Mouse (Mus musculus) myocyte (in vitro differentiated cells): ENCODE data around the gene Cacna1d.

Experiments
- MYOD1 ChIP-seq, 3 experiments: IDR thresholded peaks; one replicate each; pipeline ENCODE4 v1.6.1; 2011; ENCODE audit warnings: control low read depth in 2 of 3, low read depth in 2 of 3, mild to moderate bottlenecking in 2 of 3, moderate library complexity in 1 of 3; ENCODE audit not compliant: insufficient read length in 2 of 3, control insufficient read depth in 1 of 3
- MYOG ChIP-seq, 3 experiments: IDR thresholded peaks; one replicate each; pipeline ENCODE4 v1.6.1; 2011; ENCODE audit warnings: control low read depth in 2 of 3, low read depth in 2 of 3, mild to moderate bottlenecking in 2 of 3; ENCODE audit not compliant: insufficient read length in 2 of 3, control insufficient read depth in 1 of 3, insufficient read depth in 1 of 3
- POLR2A ChIP-seq: IDR thresholded peaks from one replicate; pipeline ENCODE4 v1.6.1; 2011; ENCODE audit warnings: low read depth, mild to moderate bottlenecking, control low read depth, moderate library complexity; ENCODE audit not compliant: insufficient read length
- SRF ChIP-seq: IDR thresholded peaks from one replicate; pipeline ENCODE4 v1.6.1; 2011; ENCODE audit warnings: low read depth; ENCODE audit not compliant: control insufficient read depth, insufficient read length
- TCF12 ChIP-seq: IDR thresholded peaks from one replicate; pipeline ENCODE4 v1.6.1; 2011; ENCODE audit warnings: mild to moderate bottlenecking, control low read depth; ENCODE audit not compliant: poor library complexity, insufficient read depth, severe bottlenecking
- USF1 ChIP-seq: IDR thresholded peaks from one replicate; pipeline ENCODE4 v1.6.1; 2011; ENCODE audit warnings: low read depth, mild to moderate bottlenecking, control low read depth, moderate library complexity

GRCm38 (mm10) chr14:30318715-30319437 lies 172.4 kb downstream of the Cacna1d start:
- no peak for TF ChIP-seq USF1
- TF ChIP-seq POLR2A = no peak
- TF ChIP-seq SRF = no peak
- TF ChIP-seq MYOG (IDR thresholded peaks at IDR 0.05; ENCODE audit: control insufficient read depth in 1 of 3, insufficient read depth in 1 of 3, insufficient read length in 2 of 3, low read depth in 2 of 3) = no peak
- TF ChIP-seq TCF12 = no peak
- TF ChIP-seq MYOD1 (IDR thresholded peaks at IDR 0.05; ENCODE audit: control insufficient read depth in 1 of 3, insufficient read length in 2 of 3, low read depth in 2 of 3) = no peak
